29 mouse cellular contexts compared by ENCODE assay signal in genomic region chr19:44317391-44317790, GRCm38 (mm10). TPM values are rescaled to one million over a fixed set of nuclear protein-coding genes. Genes with fewer than 3 reads are reported as not detected.
A peak's percentile ranks its signal among the peaks of the same experiment; 100 is the strongest.
DNase-seq lines count a peak whose midpoint lies in the region; ATAC-seq and TF ChIP-seq lines count a peak whose summit lies in the region.
"Had no signal": no experiment of that assay in that cellular context is flagged by ENCODE, and none has a peak within 500 bp of the region (broad histone marks: within the 10 kb centered on the region; RNA-seq: fewer than 3 reads in every experiment).

No protein-coding gene starts in this region.

- H3K27ac ChIP-seq in forebrain, embryonic 11.5 days (ENCODE audit: low read depth, low read length), result no peak overlapping the region
- no peak overlapping the region for H3K27ac ChIP-seq in forebrain, embryonic 13.5 days
- H3K27ac ChIP-seq in embryonic facial prominence, embryonic 10.5 days (replicated peaks), result no peak overlapping the region
- no peak overlapping the region for H3K27ac ChIP-seq in hindbrain, embryonic 16.5 days (ENCODE audit: low read depth, low read length)
- no peak overlapping the region for H3K27ac ChIP-seq in hindbrain, postnatal 0 days
- H3K27ac ChIP-seq: forebrain, embryonic 12.5 days; hindbrain, embryonic 15.5 days; intestine, embryonic 15.5 days; kidney, postnatal 0 days; limb, embryonic 10.5 days; limb, embryonic 15.5 days; liver, embryonic 14.5 days; neural tube, embryonic 12.5 days had no signal

- H3K4me3 ChIP-seq in forebrain, embryonic 11.5 days (ENCODE audit: low read depth, low read length), result no peak overlapping the region
- no peak overlapping the region for H3K4me3 ChIP-seq in forebrain, embryonic 13.5 days
- H3K4me3 ChIP-seq in embryonic facial prominence, embryonic 10.5 days, result no peak overlapping the region
- no peak overlapping the region for H3K4me3 ChIP-seq in hindbrain, embryonic 16.5 days (ENCODE audit: low read length)
- no peak overlapping the region for H3K4me3 ChIP-seq in hindbrain, postnatal 0 days (ENCODE audit: low read length)
- H3K4me3 ChIP-seq: erythroblast, embryonic 14.5 days; forebrain, embryonic 12.5 days; heart, embryonic 12.5 days; hindbrain, embryonic 15.5 days; intestine, embryonic 15.5 days; limb, embryonic 10.5 days; limb, embryonic 15.5 days; neural tube, embryonic 12.5 days had no signal

- no peaks in the 10 kb centered on the region; the same call in 1 of the 2 replicates for H3K9me3 ChIP-seq in forebrain, embryonic 11.5 days (ENCODE audit: control insufficient read depth, low read length)
- H3K9me3 ChIP-seq in forebrain, embryonic 13.5 days (replicated peaks), result peaks cover 4% of the 10 kb centered on the region; the same call in 1 of the 2 replicates
- peaks cover 4% of the 10 kb centered on the region; the same call in 1 of the 2 replicates for H3K9me3 ChIP-seq in embryonic facial prominence, embryonic 10.5 days
- no peaks in the 10 kb centered on the region for H3K9me3 ChIP-seq in hindbrain, embryonic 16.5 days (ENCODE audit: control insufficient read depth, low read length)
- H3K9me3 ChIP-seq in hindbrain, postnatal 0 days (ENCODE audit: low read length), result no peaks in the 10 kb centered on the region
- H3K9me3 ChIP-seq: hindbrain, embryonic 15.5 days; intestine, embryonic 15.5 days; limb, embryonic 10.5 days; limb, embryonic 15.5 days had no signal

- H3K4me2 ChIP-seq in forebrain, embryonic 11.5 days (ENCODE audit: low read depth, low read length, severe bottlenecking), result no peak overlapping the region
- H3K4me2 ChIP-seq in forebrain, embryonic 13.5 days, result no peak overlapping the region
- no peak overlapping the region for H3K4me2 ChIP-seq in hindbrain, embryonic 16.5 days (ENCODE audit: low read length)
- H3K4me2 ChIP-seq in hindbrain, postnatal 0 days (ENCODE audit: low read depth, low read length), result no peak overlapping the region
- H3K4me2 ChIP-seq: forebrain, embryonic 12.5 days; heart, embryonic 12.5 days; hindbrain, embryonic 15.5 days; intestine, embryonic 15.5 days; limb, embryonic 15.5 days; lung, embryonic 14.5 days; midbrain, embryonic 11.5 days; neural tube, embryonic 12.5 days had no signal

- ATAC-seq in forebrain, embryonic 11.5 days (replicated peaks; ENCODE audit: low FRiP score), result no peak
- no peak for ATAC-seq in forebrain, embryonic 13.5 days
- ATAC-seq in hindbrain, embryonic 16.5 days, result no peak
- ATAC-seq in hindbrain, postnatal 0 days, result no peak
- ATAC-seq: intestine, embryonic 15.5 days; midbrain, embryonic 16.5 days had no signal

- whole genome bisulfite sequencing in forebrain, embryonic 11.5 days, result 80% methylated on average over 5 of the region's 5 CpGs
- WGBS in forebrain, embryonic 13.5 days, result 85% methylated on average over 5 of the region's 5 CpGs
- 78% methylated on average over 5 of the region's 5 CpGs for WGBS in embryonic facial prominence, embryonic 10.5 days
- 84% methylated on average over 5 of the region's 5 CpGs for WGBS in hindbrain, embryonic 16.5 days
- WGBS in hindbrain, postnatal 0 days, result 71% methylated on average over 5 of the region's 5 CpGs

- H3K4me1 ChIP-seq in forebrain, embryonic 11.5 days (replicated peaks; ENCODE audit: control insufficient read depth, insufficient read depth, low read length), result peaks cover 5% of the 10 kb centered on the region; the same call in 1 of the 2 replicates
- peaks cover 14% of the 10 kb centered on the region for H3K4me1 ChIP-seq in forebrain, embryonic 13.5 days
- H3K4me1 ChIP-seq in embryonic facial prominence, embryonic 10.5 days, result peaks cover 20% of the 10 kb centered on the region
- H3K4me1 ChIP-seq in hindbrain, embryonic 16.5 days (ENCODE audit: control insufficient read depth, insufficient read depth, low read depth, low read length), result peaks cover 6% of the 10 kb centered on the region
- peaks cover 3% of the 10 kb centered on the region; the same call in 1 of the 2 replicates for H3K4me1 ChIP-seq in hindbrain, postnatal 0 days (ENCODE audit: insufficient read depth, low read length)

- TF ChIP-seq CTCF in hindbrain, postnatal 0 days (IDR thresholded peaks at IDR 0.05; ENCODE audit: low read depth), result no peak

- no peaks in the 10 kb centered on the region for H3K36me3 ChIP-seq in forebrain, embryonic 11.5 days (ENCODE audit: control insufficient read depth, insufficient read depth, low read length)
- no peaks in the 10 kb centered on the region for H3K36me3 ChIP-seq in forebrain, embryonic 13.5 days (ENCODE audit: poor library complexity, severe bottlenecking)
- H3K36me3 ChIP-seq in embryonic facial prominence, embryonic 10.5 days (replicated peaks), result no peaks in the 10 kb centered on the region
- no peaks in the 10 kb centered on the region for H3K36me3 ChIP-seq in hindbrain, embryonic 16.5 days (ENCODE audit: control insufficient read depth, insufficient read depth, low read length)
- no peaks in the 10 kb centered on the region for H3K36me3 ChIP-seq in hindbrain, postnatal 0 days (ENCODE audit: insufficient read depth, low read length)
- H3K36me3 ChIP-seq: forebrain, embryonic 12.5 days; hindbrain, embryonic 15.5 days; intestine, embryonic 15.5 days; limb, embryonic 10.5 days; limb, embryonic 15.5 days; neural tube, embryonic 12.5 days had no signal

- H3K9ac ChIP-seq in forebrain, embryonic 11.5 days (ENCODE audit: low read length), result no peak overlapping the region
- H3K9ac ChIP-seq in forebrain, embryonic 13.5 days, result no peak overlapping the region
- H3K9ac ChIP-seq in hindbrain, embryonic 16.5 days (ENCODE audit: low read depth, low read length), result no peak overlapping the region
- no peak overlapping the region for H3K9ac ChIP-seq in hindbrain, postnatal 0 days (replicated peaks; ENCODE audit: low read length)
- H3K9ac ChIP-seq: forebrain, embryonic 12.5 days; heart, embryonic 12.5 days; hindbrain, embryonic 15.5 days; intestine, embryonic 15.5 days; limb, embryonic 15.5 days; liver, embryonic 14.5 days; lung, embryonic 14.5 days; neural tube, embryonic 12.5 days had no signal

- H3K27me3 ChIP-seq in forebrain, embryonic 11.5 days (ENCODE audit: control insufficient read depth, insufficient read depth, low read length), result no peaks in the 10 kb centered on the region
- no peaks in the 10 kb centered on the region for H3K27me3 ChIP-seq in forebrain, embryonic 13.5 days
- H3K27me3 ChIP-seq in embryonic facial prominence, embryonic 10.5 days (replicated peaks; ENCODE audit: low read depth, poor library complexity, severe bottlenecking), result no peaks in the 10 kb centered on the region
- H3K27me3 ChIP-seq in hindbrain, embryonic 16.5 days (replicated peaks; ENCODE audit: control insufficient read depth, insufficient read depth, low read length), result no peaks in the 10 kb centered on the region
- H3K27me3 ChIP-seq in hindbrain, postnatal 0 days (ENCODE audit: insufficient read depth, low read length), result no peaks in the 10 kb centered on the region
- H3K27me3 ChIP-seq: forebrain, embryonic 12.5 days; heart, embryonic 12.5 days; hindbrain, embryonic 15.5 days; intestine, embryonic 15.5 days; limb, embryonic 15.5 days; neural tube, embryonic 12.5 days had no signal

- peak; percentile 24 for DNase-seq in forebrain, embryonic 11.5 days (ENCODE audit: low spot score)
- DNase-seq in A20 (ENCODE audit: low read depth, low spot score) (peak; percentile 74), ES-CJ7 (ENCODE audit: low read depth, low spot score) (peak; percentile 58)
- DNase-seq in embryonic facial prominence, embryonic 10.5 days (ENCODE audit: low spot score), result peak; percentile 7
- no peak for DNase-seq in adrenal gland, adult (ENCODE audit: inconsistent age in 2 of 2, low spot score in 1 of 2)
- DNase-seq in hindbrain, postnatal 0 days (ENCODE audit: low spot score), result no peak
- DNase-seq: adrenal gland, postnatal 14 days; cerebellum, adult 11 months; cerebellum, adult 9-11 months; gastrocnemius, postnatal 10 days; kidney, adult 8-10 months; layer of hippocampus, postnatal 36 days; lung, embryonic 14.5 days; right cerebral cortex, postnatal 4 days; thymus, postnatal 14 days had no signal

RNA-seq across cellular contexts. Expression of gene Scd4, which starts 15.5 kb away (rescaled TPM):
- polyA plus RNA-seq in forebrain, embryonic 11.5 days (2014; fragmentation: Nextera tagmentation; extraction: Ambion mirVana), result not detected in 2 replicates
- polyA plus RNA-seq in forebrain, embryonic 13.5 days (2015; fragmentation: Nextera tagmentation; extraction: Ambion mirVana), result 0.16 and 0.23 TPM in 2 replicates
- 0.05 and 0.10 TPM in 2 replicates for polyA plus RNA-seq in embryonic facial prominence, embryonic 10.5 days (2016; fragmentation: Nextera tagmentation; extraction: Ambion mirVana)
- polyA plus RNA-seq in hindbrain, embryonic 16.5 days (2015; fragmentation: Nextera tagmentation; extraction: Ambion mirVana), result 0.16 and 0.21 TPM in 2 replicates
- 0.84 and 1.5 TPM in 2 replicates for total RNA-seq in hindbrain, postnatal 0 days (2014; rRNA removed)
- polyA plus RNA-seq in hindbrain, postnatal 0 days (2015; fragmentation: Nextera tagmentation; extraction: Ambion mirVana), result 0.09 and 0.16 TPM in 2 replicates
- polyA plus RNA-seq: erythroblast, embryonic 14.5 days; lung, embryonic 14.5 days; midbrain, embryonic 11.5 days had no signal

RNA-seq across cellular contexts. Expression of gene Scd2, which starts 23.9 kb away (rescaled TPM):
- polyA plus RNA-seq in forebrain, embryonic 11.5 days (2014; fragmentation: Nextera tagmentation; extraction: Ambion mirVana), result 433 and 466 TPM in 2 replicates
- polyA plus RNA-seq in forebrain, embryonic 13.5 days (2015; fragmentation: Nextera tagmentation; extraction: Ambion mirVana), result 247 and 288 TPM in 2 replicates
- 324 and 353 TPM in 2 replicates for polyA plus RNA-seq in embryonic facial prominence, embryonic 10.5 days (2016; fragmentation: Nextera tagmentation; extraction: Ambion mirVana)
- 290 and 322 TPM in 2 replicates for polyA plus RNA-seq in hindbrain, embryonic 16.5 days (2015; fragmentation: Nextera tagmentation; extraction: Ambion mirVana)
- 1,071 and 1,235 TPM in 2 replicates for total RNA-seq in hindbrain, postnatal 0 days (2014; rRNA removed)
- polyA plus RNA-seq in hindbrain, postnatal 0 days (2015; fragmentation: Nextera tagmentation; extraction: Ambion mirVana), result 274 and 291 TPM in 2 replicates

Comparison
In these comparisons a context has a peak if more than half of its experiments do, and no peak if none do; other contexts are left out.
1. DNase-seq: peak in forebrain, embryonic 11.5 days (single experiment), A20 (single experiment), ES-CJ7 (single experiment) and embryonic facial prominence, embryonic 10.5 days (single experiment); none in adrenal gland, adult (0 of 2) and hindbrain, postnatal 0 days (single experiment).